Comparison of ENCODE assay signal across 24 mouse cellular contexts in genomic region chr14:49637422-49637821, GRCm38 (mm10).
DNase-seq lines count a peak whose midpoint lies in the region; ATAC-seq and TF ChIP-seq lines count a peak whose summit lies in the region.
"Had no signal": no experiment of that assay in that cellular context is flagged by ENCODE, and none has a peak within 500 bp of the region (broad histone marks: within the 10 kb centered on the region; RNA-seq: fewer than 3 reads in every experiment).

No protein-coding gene starts in this region.

- no peak for TF ChIP-seq POLR2A in limb, embryonic 14.5 days (IDR thresholded peaks at IDR 0.05; ENCODE audit: borderline replicate concordance, extremely low read depth, insufficient read depth, insufficient read length)

- H3K4me1 ChIP-seq in limb, embryonic 14.5 days (ENCODE audit: control insufficient read depth, insufficient read depth, low read length): no peaks in the 10 kb centered on the region
- no peaks in the 10 kb centered on the region for H3K4me1 ChIP-seq in limb, embryonic 10.5 days
- no peaks in the 10 kb centered on the region for H3K4me1 ChIP-seq in embryonic facial prominence, embryonic 14.5 days (ENCODE audit: control insufficient read depth, insufficient read depth, low read length)
- no peaks in the 10 kb centered on the region for H3K4me1 ChIP-seq in liver, embryonic 11.5 days (replicated peaks; ENCODE audit: control insufficient read depth, insufficient read depth, low read length)
- H3K4me1 ChIP-seq: embryonic facial prominence, embryonic 13.5 days; forebrain, embryonic 13.5 days; forebrain, embryonic 15.5 days had no signal

- peak; percentile 96 for ATAC-seq in frontal cortex, adult (ENCODE audit: low TSS enrichment)
- ATAC-seq in limb, embryonic 14.5 days (ENCODE audit: low FRiP score, low read depth): no peak
- ATAC-seq in embryonic facial prominence, embryonic 14.5 days (ENCODE audit: low read depth): no peak
- no peak for ATAC-seq in liver, embryonic 11.5 days (replicated peaks; ENCODE audit: low FRiP score)
- ATAC-seq: activated CD4-positive, CD25-positive, alpha-beta regulatory T cell, adult 4 months; forebrain, embryonic 13.5 days; forebrain, embryonic 15.5 days; forebrain, postnatal 0 days; Patski had no signal

- H3K4me3 ChIP-seq in limb, embryonic 14.5 days (replicated peaks; ENCODE audit: low read length): no peak overlapping the region
- no peak overlapping the region for H3K4me3 ChIP-seq in limb, embryonic 10.5 days
- no peak overlapping the region for H3K4me3 ChIP-seq in embryonic facial prominence, embryonic 14.5 days (ENCODE audit: low read depth, low read length)
- no peak overlapping the region for H3K4me3 ChIP-seq in liver, embryonic 11.5 days (ENCODE audit: low read depth, low read length)
- H3K4me3 ChIP-seq: embryonic facial prominence, embryonic 13.5 days; forebrain, embryonic 13.5 days; forebrain, embryonic 15.5 days had no signal

- no peaks in the 10 kb centered on the region for H3K27me3 ChIP-seq in limb, embryonic 14.5 days (ENCODE audit: control insufficient read depth, insufficient read depth, low read length)
- H3K27me3 ChIP-seq in limb, embryonic 10.5 days (ENCODE audit: low read depth, poor library complexity, severe bottlenecking): no peaks in the 10 kb centered on the region
- H3K27me3 ChIP-seq in embryonic facial prominence, embryonic 14.5 days (replicated peaks; ENCODE audit: control insufficient read depth, insufficient read depth, low read length): no peaks in the 10 kb centered on the region
- H3K27me3 ChIP-seq in liver, embryonic 11.5 days (replicated peaks; ENCODE audit: control insufficient read depth, insufficient read depth, low read length): no peaks in the 10 kb centered on the region
- H3K27me3 ChIP-seq: embryonic facial prominence, embryonic 13.5 days; forebrain, embryonic 13.5 days; forebrain, embryonic 15.5 days; Patski had no signal

- DNase-seq in frontal cortex, postnatal 14 days (ENCODE audit: low spot score in 2 of 2): no peak
- DNase-seq in limb, embryonic 14.5 days (ENCODE audit: low spot score): peak; percentile 8
- no peak for DNase-seq in limb, embryonic 10.5 days (ENCODE audit: low spot score)
- peak; percentile 45 for DNase-seq in brain, adult 2 months (ENCODE audit: low read depth, low spot score)
- DNase-seq in embryonic facial prominence, embryonic 14.5 days (ENCODE audit: low spot score): peak; percentile 21
- DNase-seq in Muller cell, postnatal 12 days (ENCODE audit: inconsistent ontology term): no peak
- DNase-seq in liver, embryonic 11.5 days (ENCODE audit: low spot score): no peak
- DNase-seq: adrenal gland, adult 8-10 months; adrenal gland, postnatal 14 days; adrenal gland, postnatal 36 days; cerebellum, adult 11 months; cerebellum, adult 18-20 months; cerebellum, adult 8-10 months; cerebellum, adult 9-11 months; cerebellum, postnatal 14 days; cerebellum, postnatal 36 days; embryo, embryonic 11 days; forebrain, postnatal 0 days had no signal

- no peak overlapping the region for H3K9ac ChIP-seq in limb, embryonic 14.5 days (ENCODE audit: low read depth, low read length, severe bottlenecking)
- H3K9ac ChIP-seq in embryonic facial prominence, embryonic 14.5 days (ENCODE audit: low read depth, low read length): no peak overlapping the region
- no peak overlapping the region for H3K9ac ChIP-seq in liver, embryonic 11.5 days (ENCODE audit: low read depth, low read length)
- H3K9ac ChIP-seq: embryonic facial prominence, embryonic 13.5 days; forebrain, embryonic 13.5 days; forebrain, embryonic 15.5 days; forebrain, postnatal 0 days had no signal

- no peak overlapping the region for H3K27ac ChIP-seq in limb, embryonic 14.5 days (replicated peaks; ENCODE audit: low read depth, low read length)
- H3K27ac ChIP-seq in limb, embryonic 10.5 days: no peak overlapping the region
- H3K27ac ChIP-seq in embryonic facial prominence, embryonic 14.5 days (replicated peaks; ENCODE audit: low read depth, low read length): no peak overlapping the region
- no peak overlapping the region for H3K27ac ChIP-seq in liver, embryonic 11.5 days (ENCODE audit: low read depth, low read length)
- H3K27ac ChIP-seq: embryonic facial prominence, embryonic 13.5 days; forebrain, embryonic 13.5 days; forebrain, embryonic 15.5 days had no signal

- no peak overlapping the region for H3K4me2 ChIP-seq in limb, embryonic 14.5 days (replicated peaks; ENCODE audit: low read depth, low read length, severe bottlenecking)
- H3K4me2 ChIP-seq in embryonic facial prominence, embryonic 14.5 days (ENCODE audit: low read depth, low read length): no peak overlapping the region
- H3K4me2 ChIP-seq in liver, embryonic 11.5 days: no peak overlapping the region
- H3K4me2 ChIP-seq: embryonic facial prominence, embryonic 13.5 days; forebrain, embryonic 13.5 days; forebrain, embryonic 15.5 days had no signal

- H3K9me3 ChIP-seq in limb, embryonic 14.5 days (ENCODE audit: control insufficient read depth, low read length): no peaks in the 10 kb centered on the region
- H3K9me3 ChIP-seq in limb, embryonic 10.5 days (replicated peaks): no peaks in the 10 kb centered on the region
- no peaks in the 10 kb centered on the region for H3K9me3 ChIP-seq in embryonic facial prominence, embryonic 14.5 days (ENCODE audit: control insufficient read depth, low read length)
- no peaks in the 10 kb centered on the region for H3K9me3 ChIP-seq in liver, embryonic 11.5 days (ENCODE audit: control insufficient read depth, low read length)
- H3K9me3 ChIP-seq: embryonic facial prominence, embryonic 13.5 days; forebrain, embryonic 13.5 days; forebrain, embryonic 15.5 days had no signal

- WGBS in limb, embryonic 14.5 days: 50% methylated on average over 1 of the region's 1 CpGs
- WGBS in limb, embryonic 10.5 days: 76% methylated on average over 1 of the region's 1 CpGs
- WGBS in embryonic facial prominence, embryonic 14.5 days: 37% methylated on average over 1 of the region's 1 CpGs
- 85% methylated on average over 1 of the region's 1 CpGs for whole genome bisulfite sequencing in liver, embryonic 11.5 days

- H3K36me3 ChIP-seq in limb, embryonic 14.5 days (ENCODE audit: control insufficient read depth, insufficient read depth, low read length): no peaks in the 10 kb centered on the region
- H3K36me3 ChIP-seq in limb, embryonic 10.5 days: no peaks in the 10 kb centered on the region
- H3K36me3 ChIP-seq in embryonic facial prominence, embryonic 14.5 days (ENCODE audit: control insufficient read depth, insufficient read depth, low read length): no peaks in the 10 kb centered on the region
- H3K36me3 ChIP-seq in liver, embryonic 11.5 days (ENCODE audit: control insufficient read depth, insufficient read depth, low read length): no peaks in the 10 kb centered on the region
- H3K36me3 ChIP-seq: embryonic facial prominence, embryonic 13.5 days; forebrain, embryonic 15.5 days had no signal

Comparison
In these comparisons a context has a peak if more than half of its experiments do, and no peak if none do; other contexts are left out.
1. DNase-seq: peak in limb, embryonic 14.5 days (single experiment), brain, adult 2 months (single experiment) and embryonic facial prominence, embryonic 14.5 days (single experiment); none in frontal cortex, postnatal 14 days (0 of 2), limb, embryonic 10.5 days (single experiment), Muller cell, postnatal 12 days (single experiment) and liver, embryonic 11.5 days (single experiment).